Mouse (Mus musculus): ENCODE measurements around the gene Trim34b.
"Not testable (repeated sequence)": the region's sequence is repeated elsewhere in the genome, so short reads cannot be mapped to it uniquely, and the experiment has no call there.

DNA sequence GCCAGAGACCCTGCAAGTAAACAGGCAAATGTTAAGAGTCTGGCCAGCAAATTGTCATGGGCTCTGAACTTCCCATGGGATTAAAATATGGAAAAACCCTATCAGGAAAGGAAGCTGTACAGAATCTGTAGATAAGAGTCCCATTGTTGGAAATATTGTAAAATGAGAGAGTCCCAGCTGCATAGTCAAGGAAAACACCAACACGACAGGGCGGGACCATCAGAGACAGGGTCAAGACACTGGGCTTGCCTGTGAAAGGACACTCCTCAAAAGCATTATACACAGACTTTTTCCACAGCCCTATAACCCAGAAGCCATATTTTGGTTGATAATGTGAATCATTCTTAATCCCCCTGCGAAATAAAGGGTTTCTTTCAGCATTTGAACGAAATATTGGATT is 11.5 kb downstream of the Trim34b start:
- TF ChIP-seq ZNF384 (IDR thresholded peaks at IDR 0.05; ENCODE audit: low read depth, low read length); ZC3H11A (IDR thresholded peaks at IDR 0.05; ENCODE audit: borderline replicate concordance, low read depth, low read length): not testable (repeated sequence)
